Mouse (Mus musculus) cortical plate, adult 2 months (tissue): ENCODE results near the gene Cpt1b.

ENCODE experiments used
- CTCF ChIP-seq: fragments of 200-500 bp; IDR thresholded peaks from 2 replicates; pipeline ENCODE4 v1.5.1; 2011; ENCODE audit warnings: mild to moderate bottlenecking, control low read depth, low read length; ENCODE audit not compliant: insufficient read depth; ENCODE audit errors: extremely low read depth
- POLR2A ChIP-seq: fragments of 200-500 bp; IDR thresholded peaks from 2 replicates; pipeline ENCODE4 v1.6.1; 2011; ENCODE audit warnings: mild to moderate bottlenecking, low read length, control low read depth; ENCODE audit not compliant: insufficient read depth; ENCODE audit errors: extremely low read depth

GRCm38 (mm10) chr15:89458942-89459341, 33.3 kb upstream of the Cpt1b start:
- TF ChIP-seq POLR2A (no peak), CTCF (no peak)
